Mouse (Mus musculus) embryonic facial prominence, embryonic 11.5 days (tissue): Measurements from ENCODE around the gene Itgb5. TPM values are rescaled to one million over a fixed set of nuclear protein-coding genes. Genes with fewer than 3 reads are reported as not detected.

ENCODE experiments used
- ATAC-seq: fragments of 200-750 bp; cut with Nextera tagmentation; replicated peaks from 2 replicates; pipeline ENCODE4 v1.8.0; 2017; ENCODE audit warnings: low read depth; ENCODE audit not compliant: insufficient number of reproducible peaks, low FRiP score, low TSS enrichment
- DNase-seq: peaks from one replicate; pipeline ENCODE4 v3.0.0-alpha.2; 2015; ENCODE audit warnings: low spot score
- H3K27ac ChIP-seq: fragments of 300-500 bp; sonication (generic); replicated peaks from 2 replicates; pipeline ENCODE4 v1.5.1; 2014; ENCODE audit warnings: mild to moderate bottlenecking, low read depth, low read length, control low read depth
- H3K27me3 ChIP-seq: fragments of 300-500 bp; sonication (generic); 2 replicates; pipeline ENCODE4 v1.6.1; 2014; ENCODE audit warnings: mild to moderate bottlenecking, low read length, moderate library complexity, mixed read lengths; ENCODE audit not compliant: control insufficient read depth, insufficient read depth
- H3K36me3 ChIP-seq: fragments of 300-500 bp; sonication (generic); replicated peaks from 2 replicates; pipeline ENCODE4 v1.6.1; 2014; ENCODE audit warnings: low read depth, mild to moderate bottlenecking, low read length, moderate library complexity, mixed read lengths; ENCODE audit not compliant: control insufficient read depth, insufficient read depth
- H3K4me1 ChIP-seq: fragments of 300-500 bp; sonication (generic); 2 replicates; pipeline ENCODE4 v1.6.1; 2014; ENCODE audit warnings: low read length, mixed read lengths; ENCODE audit not compliant: control insufficient read depth, insufficient read depth
- H3K4me2 ChIP-seq: fragments of 300-500 bp; sonication (generic); 2 replicates; pipeline ENCODE4 v1.6.1; 2014; ENCODE audit warnings: low read depth, mild to moderate bottlenecking, control low read depth, low read length, moderate library complexity
- H3K4me3 ChIP-seq: fragments of 300-500 bp; sonication (generic); 2 replicates; pipeline ENCODE4 v1.5.1; 2014; ENCODE audit warnings: low read depth, low read length, control low read depth
- H3K9ac ChIP-seq: fragments of 300-500 bp; sonication (generic); replicated peaks from 2 replicates; pipeline ENCODE4 v1.6.1; 2014; ENCODE audit warnings: mild to moderate bottlenecking, control low read depth, low read length
- H3K9me3 ChIP-seq: fragments of 300-500 bp; sonication (generic); replicated peaks from 2 replicates; pipeline ENCODE4 v1.6.1; 2016; ENCODE audit warnings: mild to moderate bottlenecking, low read length, inconsistent platforms, mixed read lengths; ENCODE audit not compliant: control insufficient read depth
- WGBS: fragments of 180-500 bp; shearing (Covaris S2); extraction: QIAGEN DNeasy Blood & Tissue Kit; methylation state at CpG from one replicate; pipeline ENCODE4 v1.1.7; 2014; 5-methylcytosine and 5-hydroxymethylcytosine counted together
- polyA plus RNA-seq: library from polyadenylated mRNA; unstranded; fragments of >200 nt; fragmentation: Nextera tagmentation; extraction: Ambion mirVana; gene quantifications from 2 replicates; pipeline ENCODE4 v1.2.1, GENCODE M21; 2014

The Itgb5 gene
- polyA plus RNA-seq, 1 experiment from 2014 or later: 80.3 TPM

DNA sequence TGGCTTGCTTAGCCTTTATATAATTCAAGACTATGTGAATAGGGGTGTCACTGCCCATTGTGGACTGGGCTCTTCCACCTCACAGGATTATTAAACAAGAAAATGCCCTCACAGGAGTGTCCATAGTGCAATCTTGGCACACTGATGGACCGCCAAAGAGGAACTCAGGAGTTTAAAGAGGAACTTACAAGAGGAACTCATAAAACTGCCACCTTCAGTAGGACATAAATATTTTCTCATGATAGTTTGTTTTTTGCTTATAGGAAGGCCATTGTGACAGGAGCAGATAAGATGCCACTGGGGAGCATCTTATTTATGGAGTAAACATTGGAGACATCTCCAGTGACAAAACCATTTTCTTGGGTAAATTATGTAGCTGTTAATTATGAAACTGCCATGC is 125.3 kb downstream of the Itgb5 start:
- H3K9ac ChIP-seq: no peak overlapping the region
- H3K9me3 ChIP-seq: no peaks in the 10 kb centered on the region
- DNase-seq (no peak), ATAC-seq (no peak)
- no peaks in the 10 kb centered on the region for H3K27me3 ChIP-seq
- no peaks in the 10 kb centered on the region for H3K4me1 ChIP-seq
- peaks cover 13% of the 10 kb centered on the region for H3K36me3 ChIP-seq
- H3K4me2 ChIP-seq: no peak overlapping the region
- WGBS: 97% methylated on average over 1 of the region's 1 CpGs
- H3K4me3 ChIP-seq: no peak overlapping the region
- no peak overlapping the region for H3K27ac ChIP-seq

DNA sequence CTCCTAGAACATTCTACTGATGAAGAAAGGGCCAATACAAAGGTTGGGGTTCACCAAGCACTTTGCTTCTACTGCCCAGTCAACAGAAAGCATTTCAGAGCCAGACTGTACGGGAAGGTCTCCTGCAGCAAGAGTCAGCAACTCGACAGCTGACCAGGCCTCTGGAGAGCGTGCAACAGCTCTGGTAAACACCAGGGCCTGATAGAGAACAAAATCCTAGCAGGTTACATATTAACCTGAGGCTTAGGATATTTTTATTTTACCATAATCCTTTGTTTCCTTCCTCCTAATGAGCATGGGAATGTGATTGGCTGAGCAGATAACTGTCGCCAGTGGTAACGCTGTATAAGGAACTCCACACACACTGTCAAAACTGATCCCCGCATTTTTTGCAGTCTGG is 134.0 kb downstream of the Itgb5 start:
- Histone ChIP-seq H3K27me3 (no peaks in the 10 kb centered on the region), H3K36me3 (peaks cover 6% of the 10 kb centered on the region), H3K4me3 (no peak overlapping the region), H3K9me3 (no peaks in the 10 kb centered on the region), H3K4me1 (no peaks in the 10 kb centered on the region), H3K9ac (no peak overlapping the region), H3K27ac (no peak overlapping the region), H3K4me2 (no peak overlapping the region)
- DNase-seq (no peak), ATAC-seq (no peak)
- WGBS: 89% methylated on average over 6 of the region's 6 CpGs

DNA sequence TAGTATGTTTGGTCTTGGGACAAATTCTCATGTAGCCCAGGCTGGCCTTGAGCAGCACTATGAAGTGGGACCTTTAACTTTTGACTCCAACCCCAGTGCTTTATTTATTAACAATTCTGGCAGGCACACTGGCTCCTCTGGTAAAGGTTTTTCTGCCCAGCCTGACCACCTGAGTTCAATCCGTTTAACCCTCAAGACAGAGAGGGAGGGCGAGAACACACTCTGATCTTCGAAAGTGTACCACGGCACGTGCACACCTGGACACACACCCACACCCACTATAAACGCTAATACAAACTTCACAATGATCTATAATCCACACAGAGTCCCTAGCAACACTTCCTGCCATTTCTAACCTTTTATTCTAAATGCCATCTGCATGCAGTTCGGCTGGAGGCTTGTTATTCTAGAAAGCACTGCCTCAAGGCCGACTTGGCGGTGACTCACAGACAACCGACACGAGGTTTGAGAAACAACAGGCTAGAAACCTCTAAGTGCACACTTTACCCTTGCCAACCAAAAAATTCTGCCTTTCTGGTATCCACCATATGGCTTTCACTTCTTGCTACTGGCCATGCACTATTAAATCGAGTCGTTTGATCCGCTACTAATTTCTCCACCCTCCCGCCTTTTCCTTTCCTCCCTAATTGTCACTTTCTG is 136.5 kb downstream of the Itgb5 start:
- Histone ChIP-seq H3K4me2 (peak overlapping the region; percentile 52), H3K4me1 (no peaks in the 10 kb centered on the region), H3K4me3 (peak overlapping the region; percentile 72), H3K9ac (peak overlapping the region; percentile 83), H3K36me3 (peaks cover 6% of the 10 kb centered on the region), H3K27ac (0 out of 2 replicates have a peak overlapping the region, but pooled peaks have one; percentile 30), H3K27me3 (no peaks in the 10 kb centered on the region), H3K9me3 (no peaks in the 10 kb centered on the region)
- no peak for ATAC-seq
- WGBS: 14% methylated on average over 15 of the region's 15 CpGs
- peak; percentile 30 for DNase-seq

DNA sequence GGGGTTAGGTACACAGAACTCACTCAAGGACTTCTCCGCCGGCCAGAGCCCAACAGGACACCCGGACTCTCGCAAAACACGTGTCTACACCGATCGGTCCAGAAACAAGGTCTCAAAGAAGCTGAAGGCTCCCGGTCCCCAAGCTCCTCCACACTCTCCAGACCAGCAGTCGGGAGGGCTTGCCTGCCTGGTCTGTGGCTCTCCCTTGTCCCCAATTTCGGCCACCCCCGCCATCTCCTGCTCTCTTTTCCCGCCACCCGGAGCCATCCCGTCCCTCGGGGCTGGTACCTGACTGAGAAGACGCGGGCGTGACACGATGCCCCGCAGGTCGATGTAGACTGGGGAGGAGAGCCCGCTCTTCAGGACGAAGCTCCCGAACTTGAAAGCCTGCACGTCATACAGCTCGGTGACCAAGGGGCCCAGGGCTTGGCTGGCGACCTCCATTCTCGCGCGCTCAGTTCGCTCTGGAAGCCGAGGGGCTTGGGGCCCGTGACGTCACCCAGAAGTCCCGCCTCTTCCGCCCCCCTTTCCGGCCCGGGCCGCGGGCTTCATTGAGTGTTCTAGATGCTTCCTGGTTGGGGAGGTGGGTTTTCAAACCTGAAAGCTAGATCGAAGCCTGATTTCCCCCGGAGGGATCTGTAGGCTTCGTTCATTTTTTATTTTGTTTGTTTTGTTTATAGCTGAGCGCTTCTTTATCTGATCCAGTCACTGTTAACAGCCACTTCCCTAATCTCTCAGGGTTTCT is 137.2 kb downstream of the Itgb5 start, which contains the start of gene Umps:
TSS of gene Umps (minus strand) at position 501 of the 745 bp plus-strand sequence.
- DNase-seq (peak; percentile 93), ATAC-seq (peak; percentile 93)
- H3K27me3 ChIP-seq: no peaks in the 10 kb centered on the region
- peak within 1 kb of the TSS; percentile 83 for H3K9ac ChIP-seq
- peak within 1 kb of the TSS; percentile 72 for H3K4me3 ChIP-seq
- WGBS: 1% methylated on average over 44 of the region's 44 CpGs
- H3K27ac ChIP-seq: peak within 1 kb of the TSS; percentile 30; the same call in 1 of the 2 replicates
- H3K9me3 ChIP-seq: no peaks in the 10 kb centered on the region
- peak within 1 kb of the TSS; percentile 52 for H3K4me2 ChIP-seq
- H3K36me3 ChIP-seq: no peaks in the 10 kb centered on the region
- H3K4me1 ChIP-seq: no peaks in the 10 kb centered on the region

DNA sequence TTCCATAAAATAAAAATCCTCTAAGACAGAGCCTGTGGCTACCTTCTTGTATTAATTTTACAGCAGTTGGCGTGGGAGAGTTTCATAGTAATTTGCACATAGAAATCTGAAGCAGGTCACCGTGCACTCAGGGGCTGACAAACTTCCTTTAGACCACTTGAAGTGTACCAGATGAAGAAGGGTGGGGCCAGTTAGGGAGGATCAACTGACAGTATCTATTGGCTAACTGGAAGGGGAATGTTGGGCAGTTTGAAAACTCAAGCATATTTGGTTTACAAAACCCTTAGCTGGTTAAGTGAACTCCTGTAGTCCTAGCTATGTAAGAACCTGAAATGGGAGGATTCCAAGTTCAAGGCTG is 137.8 kb downstream of the Itgb5 start:
- DNase-seq: no peak
- Histone ChIP-seq H3K4me1 (no peaks in the 10 kb centered on the region), H3K27ac (no peak overlapping the region)

DNA sequence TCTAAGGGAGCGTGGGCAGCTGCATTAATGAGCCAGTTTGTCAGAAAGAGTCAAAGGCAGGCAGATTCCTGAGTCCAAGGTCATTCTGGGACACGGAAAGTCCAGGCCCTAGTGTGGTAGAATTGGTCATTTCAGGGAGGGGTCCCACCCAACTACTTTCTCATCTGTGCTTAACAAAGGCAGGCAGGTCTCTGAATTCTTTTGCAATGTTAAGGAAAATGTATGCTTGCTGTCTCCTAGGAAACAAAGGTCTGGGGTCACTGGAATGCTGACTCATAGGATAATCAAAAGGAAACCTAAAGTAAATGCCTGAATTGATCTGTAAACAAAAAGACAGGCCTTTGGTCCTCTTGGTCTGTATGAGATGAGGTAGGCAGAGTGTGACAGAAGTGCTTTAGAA is 150.4 kb downstream of the Itgb5 start:
- no peak overlapping the region for H3K27ac ChIP-seq
- H3K27me3 ChIP-seq: no peaks in the 10 kb centered on the region
- no peaks in the 10 kb centered on the region for H3K4me1 ChIP-seq
- WGBS: 59% methylated on average over 2 of the region's 2 CpGs
- no peak overlapping the region for H3K4me2 ChIP-seq
- no peak for DNase-seq
- H3K9me3 ChIP-seq: no peaks in the 10 kb centered on the region
- no peak overlapping the region for H3K4me3 ChIP-seq
- no peaks in the 10 kb centered on the region for H3K36me3 ChIP-seq
- ATAC-seq: no peak
- no peak overlapping the region for H3K9ac ChIP-seq

More for the DNA sequence above, 137.8 kb downstream of the Itgb5 start:
- 73% methylated on average over 2 of the region's 2 CpGs for WGBS
- Histone ChIP-seq H3K9me3 (no peaks in the 10 kb centered on the region), H3K4me2 (peak overlapping the region; percentile 52), H3K9ac (peak overlapping the region; percentile 4; the same call in 1 of the 2 replicates), H3K36me3 (no peaks in the 10 kb centered on the region), H3K4me3 (peak overlapping the region; percentile 72; the same call in 1 of the 2 replicates), H3K27me3 (no peaks in the 10 kb centered on the region)
- no peak for ATAC-seq

DNA sequence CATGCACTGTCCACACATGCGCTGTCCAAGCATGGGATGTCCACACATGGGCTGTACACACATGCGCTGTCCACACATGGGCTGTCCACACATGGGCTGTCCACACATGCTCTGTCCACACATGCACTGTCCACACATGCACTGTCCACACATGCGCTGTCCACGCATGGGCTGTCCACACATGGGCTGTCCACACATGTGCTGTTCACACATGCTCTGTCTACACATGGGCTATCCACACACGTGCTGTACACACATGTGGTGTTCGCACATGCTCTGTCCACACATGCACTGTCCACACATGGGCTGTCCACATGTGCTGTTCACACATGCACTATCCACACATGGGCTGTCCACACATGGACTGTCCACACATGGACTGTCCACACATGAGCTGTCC is 154.2 kb downstream of the Itgb5 start:
- no peak overlapping the region for H3K4me2 ChIP-seq
- ATAC-seq (no peak), DNase-seq (no peak)
- H3K27me3 ChIP-seq: no peaks in the 10 kb centered on the region
- H3K4me1 ChIP-seq: no peaks in the 10 kb centered on the region
- no peak overlapping the region for H3K4me3 ChIP-seq
- 96% methylated on average over 6 of the region's 6 CpGs for WGBS
- H3K9me3 ChIP-seq: no peaks in the 10 kb centered on the region
- no peak overlapping the region for H3K9ac ChIP-seq
- H3K36me3 ChIP-seq: no peaks in the 10 kb centered on the region
- H3K27ac ChIP-seq: no peak overlapping the region

DNA sequence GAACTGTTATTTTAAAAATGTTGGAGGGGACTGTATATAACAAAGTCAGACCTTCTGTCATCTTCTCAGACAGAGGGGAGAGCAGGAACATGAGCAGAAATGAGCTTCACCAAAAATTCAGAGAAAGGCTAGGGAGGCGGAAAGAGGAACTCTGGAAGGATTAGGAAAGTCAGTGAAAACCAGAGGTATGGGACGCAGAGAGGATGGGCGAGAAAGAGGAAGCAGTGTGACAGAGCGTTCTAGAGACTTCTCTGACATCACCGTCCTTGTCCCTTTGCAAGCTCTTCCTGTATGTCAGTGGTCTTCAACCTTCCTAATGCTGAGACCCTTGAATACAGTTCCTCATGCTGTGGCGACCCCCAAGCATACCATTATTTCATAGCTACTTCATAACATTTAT is 155.9 kb downstream of the Itgb5 start:
- WGBS: 77% methylated on average over 6 of the region's 6 CpGs
- ATAC-seq: no peak

More for the DNA sequence above, 155.9 kb downstream of the Itgb5 start:
- Histone ChIP-seq H3K27me3 (no peaks in the 10 kb centered on the region), H3K4me1 (no peaks in the 10 kb centered on the region), H3K9me3 (no peaks in the 10 kb centered on the region), H3K9ac (no peak overlapping the region), H3K4me3 (no peak overlapping the region), H3K4me2 (no peak overlapping the region), H3K36me3 (no peaks in the 10 kb centered on the region), H3K27ac (no peak overlapping the region)
- no peak for DNase-seq
